Mouse (Mus musculus): ENCODE results near the gene Selp.

Gene Selp

GRCm38 (mm10) chr1:164114947-164115493, at the start of gene Selp:
Gene Selp (plus strand): TSS chr1:164115264.
- no peak for DNase-seq (ENCODE audit: inconsistent ontology term)

DNA sequence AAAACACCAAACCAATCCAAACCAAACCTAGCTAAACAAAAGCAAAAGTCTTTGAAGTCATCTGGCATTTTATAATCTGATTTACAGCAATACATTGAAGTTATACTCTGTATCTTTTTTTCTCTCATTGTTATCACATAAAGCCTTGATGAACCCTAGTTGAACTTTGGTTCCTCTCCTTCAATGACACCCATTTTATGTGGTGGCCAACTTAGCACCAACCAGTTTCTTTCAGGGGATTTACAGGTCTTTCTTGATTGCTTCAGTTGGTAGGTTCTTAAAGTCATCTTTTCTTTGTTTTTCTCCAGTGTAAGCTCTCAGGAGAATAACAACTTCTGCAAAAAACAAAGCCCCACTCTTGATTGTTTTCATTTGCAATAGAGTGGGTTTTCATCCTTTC, 45.8 kb upstream of the Selp start:
- no peak for DNase-seq (ENCODE audit: inconsistent ontology term)

GRCm38 (mm10) chr1:164070461-164070860, 44.6 kb upstream of the Selp start:
- DNase-seq (ENCODE audit: inconsistent ontology term): no peak

DNA sequence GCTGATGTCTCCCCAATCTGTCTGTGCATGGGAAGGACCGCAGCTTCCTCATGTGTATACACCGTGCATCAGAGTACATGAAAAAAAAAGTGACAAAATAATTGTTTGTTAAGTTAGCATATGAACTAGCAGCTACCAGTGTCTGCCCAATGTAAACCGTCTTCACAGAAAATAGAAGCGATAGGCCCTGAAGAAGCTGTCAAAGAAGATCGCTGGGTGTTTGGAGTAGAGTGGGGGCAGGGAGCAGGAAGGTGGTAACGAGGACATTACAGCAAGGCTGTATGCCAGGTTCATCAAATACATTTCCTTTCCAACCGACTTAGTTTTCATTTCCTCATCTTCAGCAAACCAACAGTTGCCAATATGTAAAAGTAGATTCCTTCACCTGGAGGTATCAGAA, 44.0 kb upstream of the Selp start:
- no peak for DNase-seq (ENCODE audit: inconsistent ontology term)

DNA sequence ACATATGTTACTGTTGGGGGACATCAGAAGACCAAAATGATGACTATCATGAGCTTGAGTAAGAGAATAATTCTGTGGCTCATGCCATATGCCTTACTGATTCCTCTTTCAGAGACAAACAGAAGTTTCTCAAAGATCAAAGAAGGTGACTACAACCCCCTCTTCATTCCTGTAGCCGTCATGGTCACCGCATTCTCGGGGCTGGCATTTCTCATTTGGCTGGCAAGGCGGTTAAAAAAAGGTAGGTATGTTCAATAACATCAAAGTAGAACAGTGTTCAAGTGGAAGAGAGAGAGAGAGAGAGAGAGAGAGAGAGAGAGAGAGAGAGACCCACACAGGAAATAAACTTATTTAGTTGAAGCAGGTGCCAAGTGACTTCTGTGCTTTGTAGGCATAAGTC, 43.1 kb upstream of the Selp start:
- no peak for DNase-seq (ENCODE audit: inconsistent ontology term)

- DNase-seq (ENCODE audit: inconsistent ontology term): no peak
These were observed 42.0 kb upstream of the Selp start for GRCm38 (mm10) chr1:164073091-164073490.

DNA sequence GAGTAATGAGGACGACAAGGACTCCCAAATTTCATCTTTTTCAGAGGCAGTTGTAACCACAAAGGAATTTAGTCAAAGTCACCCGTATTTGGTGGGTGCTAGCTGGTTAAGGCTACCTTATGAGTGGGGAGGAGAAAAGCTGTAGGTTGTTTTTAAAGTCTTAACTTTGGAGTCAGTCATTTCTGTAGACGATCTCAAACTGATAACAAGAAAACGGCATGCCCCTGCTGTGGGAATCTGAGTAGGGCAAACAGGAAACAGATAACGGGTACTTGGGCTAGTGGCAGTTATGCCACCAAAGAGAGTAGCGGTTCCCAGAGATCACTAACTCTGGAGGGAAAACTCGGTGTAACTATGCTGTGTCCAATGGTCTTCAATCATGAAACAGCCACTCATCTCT, 41.3 kb upstream of the Selp start:
- DNase-seq (ENCODE audit: inconsistent ontology term): no peak

DNA sequence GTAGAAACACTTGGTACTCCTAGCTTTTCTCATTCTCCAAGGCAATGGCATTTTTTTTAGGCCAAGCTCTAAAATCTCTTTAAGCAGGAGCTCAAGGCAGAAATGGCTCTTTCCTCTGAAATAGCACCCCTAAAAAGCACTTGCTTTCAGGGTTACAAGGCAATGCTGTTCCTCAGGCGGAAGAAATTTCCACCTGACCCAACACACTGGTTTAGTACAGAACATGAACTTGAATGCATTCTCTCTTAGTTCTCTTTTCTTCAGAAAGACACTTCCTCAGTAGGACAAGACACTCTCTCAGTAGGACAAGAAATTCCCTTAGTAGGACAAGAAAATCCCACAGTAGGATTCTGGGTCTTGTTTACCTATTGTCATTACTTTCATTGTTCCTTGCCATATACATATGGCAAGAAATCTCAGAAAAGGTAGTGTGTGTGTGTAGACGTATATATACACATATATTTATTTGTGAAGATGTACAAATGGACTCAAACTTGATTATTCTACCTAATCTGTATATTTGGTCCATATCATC, 40.4 kb upstream of the Selp start:
- no peak for DNase-seq (ENCODE audit: inconsistent ontology term)

- DNase-seq (ENCODE audit: inconsistent ontology term): no peak
These were observed 39.6 kb upstream of the Selp start for GRCm38 (mm10) chr1:164075416-164075815.

DNA sequence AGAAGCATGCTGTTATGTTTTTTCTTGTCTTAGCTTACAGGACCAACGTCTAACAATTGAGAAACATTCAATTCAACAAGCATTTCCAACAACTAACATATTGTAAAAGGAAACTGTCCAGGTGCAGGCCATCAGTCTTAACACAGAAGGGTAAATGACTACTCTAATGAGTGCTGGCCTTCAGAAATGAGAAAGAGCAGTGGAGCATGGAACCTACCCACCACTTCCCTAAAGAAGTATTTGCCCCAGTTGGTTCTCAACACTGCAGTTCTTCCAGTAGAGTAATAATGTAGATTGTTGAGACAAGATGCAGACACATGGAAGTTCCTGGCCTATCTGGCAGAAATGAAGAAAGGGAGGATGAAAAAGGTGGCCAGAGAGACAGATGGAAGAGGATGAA, 38.6 kb upstream of the Selp start:
- DNase-seq (ENCODE audit: inconsistent ontology term): no peak

GRCm38 (mm10) chr1:164077031-164077430, 38.0 kb upstream of the Selp start:
- DNase-seq (ENCODE audit: inconsistent ontology term): no peak

- no peak for DNase-seq (ENCODE audit: inconsistent ontology term)
These were observed 36.7 kb upstream of the Selp start for GRCm38 (mm10) chr1:164078323-164078741.

GRCm38 (mm10) chr1:164079091-164079490, 36.0 kb upstream of the Selp start:
- DNase-seq (ENCODE audit: inconsistent ontology term): no peak

DNA sequence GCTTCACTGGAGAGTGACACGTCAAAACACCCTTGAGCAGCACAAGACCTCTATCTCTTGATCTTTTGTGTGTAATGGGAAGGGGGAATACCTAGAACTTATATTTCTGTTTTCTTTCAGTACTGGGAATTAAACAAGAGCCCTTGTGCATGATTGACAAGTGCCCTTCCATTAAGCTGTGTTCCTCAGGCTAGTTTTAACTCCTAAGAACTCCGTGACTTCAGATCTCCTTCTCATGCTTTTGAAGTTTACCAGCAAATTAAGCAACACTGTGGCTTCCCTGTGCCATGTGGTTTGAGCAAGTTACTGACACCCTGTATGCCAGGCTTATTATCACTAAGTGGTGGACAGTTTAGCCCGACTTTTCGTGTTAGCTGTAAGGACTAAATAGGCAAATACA, 32.0 kb upstream of the Selp start:
- no peak for DNase-seq (ENCODE audit: inconsistent ontology term)

- no peak for DNase-seq (ENCODE audit: inconsistent ontology term)
These were observed 28.3 kb upstream of the Selp start for GRCm38 (mm10) chr1:164086797-164087196.

DNA sequence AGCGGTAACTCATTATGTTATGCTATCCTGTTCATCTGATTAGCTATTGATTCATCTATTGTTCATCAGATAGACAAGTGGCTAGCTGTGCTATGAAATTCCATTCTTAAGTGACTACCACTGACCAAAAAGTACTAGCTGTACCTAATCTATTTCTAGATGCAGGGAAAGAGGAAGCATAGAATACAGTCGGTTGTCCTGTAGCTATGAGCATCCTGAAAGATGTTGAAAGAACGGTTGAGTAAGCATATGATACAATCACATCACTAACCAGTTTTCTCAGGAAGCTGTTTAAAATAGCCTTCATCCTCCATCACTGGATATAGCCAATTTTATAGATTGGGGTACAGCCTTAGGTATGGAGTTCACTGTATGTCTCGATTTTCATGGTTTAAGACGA, 27.2 kb upstream of the Selp start:
- DNase-seq (ENCODE audit: inconsistent ontology term): no peak

DNA sequence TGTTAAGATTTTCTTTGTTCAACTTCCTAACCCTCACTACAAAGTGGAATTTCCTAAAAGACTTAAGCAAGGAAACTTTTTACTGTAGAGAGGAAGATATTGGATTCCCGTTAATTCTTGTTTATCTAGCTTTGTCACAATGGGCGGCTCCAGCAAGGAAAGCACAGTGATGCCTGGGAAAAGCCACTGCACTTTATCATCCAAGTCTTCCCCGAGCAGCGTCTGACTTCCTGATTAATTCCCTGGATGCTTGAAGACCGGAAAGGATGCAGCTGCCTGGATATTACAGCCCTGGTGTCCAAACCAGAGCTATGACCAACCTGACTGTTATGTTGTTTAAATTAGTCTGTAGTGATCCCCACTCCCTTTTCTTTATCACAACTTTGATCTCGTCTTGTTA, 18.3 kb upstream of the Selp start:
- DNase-seq (ENCODE audit: inconsistent ontology term): no peak

GRCm38 (mm10) chr1:164097911-164098310, 17.2 kb upstream of the Selp start:
- no peak for DNase-seq (ENCODE audit: inconsistent ontology term)

- DNase-seq (ENCODE audit: inconsistent ontology term): no peak
These were observed 16.7 kb upstream of the Selp start for GRCm38 (mm10) chr1:164098372-164098771.

DNA sequence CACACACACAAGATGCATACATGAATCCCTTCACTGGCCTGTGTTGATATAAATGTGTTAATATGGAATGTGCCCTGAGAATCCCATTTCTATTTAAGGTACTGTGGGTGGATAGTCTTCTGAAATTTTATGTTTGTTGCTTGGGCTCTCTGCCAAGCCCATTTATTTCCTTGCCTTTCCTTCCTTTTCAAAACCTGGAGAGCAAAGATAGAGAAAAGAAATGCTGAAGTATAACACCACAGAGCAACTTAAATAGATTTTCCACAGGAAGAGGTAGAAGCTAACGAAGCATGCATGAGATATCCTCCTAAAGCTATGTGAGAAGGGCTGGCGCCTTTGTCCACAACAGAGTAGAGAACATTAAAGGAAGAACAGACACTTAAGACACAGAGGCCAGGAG, 5.3 kb upstream of the Selp start:
- no peak for DNase-seq (ENCODE audit: inconsistent ontology term)

DNA sequence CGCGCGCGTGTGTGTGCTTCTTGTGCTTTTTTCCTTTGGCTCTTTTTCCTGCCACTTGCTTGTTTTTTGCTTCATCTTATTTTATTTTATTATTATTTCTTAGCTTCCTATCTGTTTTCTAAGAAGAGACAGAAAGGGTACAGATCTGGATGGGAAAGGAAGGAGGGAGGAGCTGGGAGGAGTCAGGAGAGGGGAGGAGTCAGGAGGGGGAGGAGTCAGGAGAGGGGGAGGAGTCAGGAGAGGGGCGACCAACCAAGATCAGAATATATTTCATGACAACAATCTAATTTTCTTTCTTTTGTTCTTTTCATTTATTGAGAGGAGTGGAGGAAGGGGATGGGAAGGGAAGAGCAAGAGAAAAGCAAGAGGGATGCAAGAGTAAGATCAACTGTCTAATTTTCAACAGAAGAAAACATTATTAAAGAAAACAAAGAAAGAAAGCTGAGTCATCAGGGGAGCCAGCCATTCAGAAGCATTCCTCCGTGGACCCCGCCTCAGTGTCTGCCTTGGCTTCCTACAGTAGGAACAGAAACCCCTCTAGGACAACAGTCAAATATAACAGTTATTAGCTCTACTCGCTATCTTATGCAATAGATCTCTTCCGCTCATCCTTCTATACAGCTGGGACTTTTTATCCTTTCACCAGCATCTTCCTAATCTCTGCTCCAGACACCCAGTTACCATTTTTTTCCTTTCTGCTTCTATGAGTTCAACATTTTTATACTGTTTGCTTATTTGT, 4.3 kb upstream of the Selp start:
- DNase-seq (ENCODE audit: inconsistent ontology term): no peak

DNA sequence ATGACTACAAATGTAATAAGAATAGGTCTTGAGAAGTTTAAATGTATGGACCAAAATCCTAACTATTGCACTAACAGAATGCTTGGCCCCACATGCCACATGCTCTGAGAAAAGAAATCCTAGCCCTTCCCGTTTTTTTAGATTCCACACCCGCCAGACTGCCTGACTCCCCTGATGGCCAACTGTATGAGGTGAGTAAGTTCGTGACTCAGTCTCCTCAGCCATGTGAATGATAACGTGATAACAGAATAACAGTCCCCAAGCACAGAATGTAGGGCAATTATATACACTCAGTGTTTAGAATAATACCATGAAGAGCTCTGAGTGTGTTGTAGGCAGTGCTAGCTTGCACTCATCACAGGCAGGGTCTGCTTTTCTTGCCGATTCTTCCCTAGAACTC, 784 bp upstream of the Selp start:
- no peak for DNase-seq (ENCODE audit: inconsistent ontology term)

DNA sequence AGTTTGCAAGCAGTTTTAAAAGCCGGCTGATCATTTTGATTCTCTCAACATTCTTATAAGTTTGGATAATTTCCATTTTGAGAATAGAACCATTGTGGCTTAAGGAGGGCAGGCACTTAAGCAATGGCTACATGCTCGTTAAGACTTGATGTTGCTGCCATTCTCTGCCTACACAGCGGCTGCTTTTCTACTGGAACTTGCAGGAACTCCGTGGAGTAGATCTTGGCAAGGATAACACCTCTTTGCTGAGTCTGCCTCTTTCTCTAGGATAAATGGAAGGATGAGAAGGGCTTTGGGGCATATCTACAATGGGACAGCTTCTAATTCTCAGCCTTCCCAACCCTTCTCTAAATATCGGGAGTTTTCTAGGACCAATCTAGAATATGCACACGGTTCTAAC, 583 bp downstream of the Selp start:
- no peak for DNase-seq (ENCODE audit: inconsistent ontology term)

DNA sequence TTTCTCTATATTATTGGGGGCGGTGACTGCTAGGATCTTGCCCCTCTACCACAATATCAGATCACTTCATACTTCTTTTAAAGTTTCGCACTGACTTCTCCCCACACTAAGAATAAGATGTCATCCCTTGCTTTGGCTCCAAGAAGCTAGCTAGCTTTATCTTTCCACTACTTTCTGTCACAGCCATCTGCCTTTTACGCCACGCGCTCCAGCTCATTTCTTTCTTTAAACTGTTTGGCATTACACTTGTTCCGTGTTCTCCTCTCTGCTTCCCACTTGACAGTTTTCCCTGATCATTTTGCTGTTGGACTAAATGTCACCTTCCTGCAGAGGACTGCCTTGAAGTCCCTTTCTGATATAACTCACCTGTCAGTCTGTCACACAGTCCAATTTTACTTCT, 2.8 kb downstream of the Selp start:
- DNase-seq (ENCODE audit: inconsistent ontology term): no peak

Data from Muller cell, postnatal 12 days (primary cell).